8 mouse cellular contexts compared by ENCODE assay signal in the genomic region with DNA sequence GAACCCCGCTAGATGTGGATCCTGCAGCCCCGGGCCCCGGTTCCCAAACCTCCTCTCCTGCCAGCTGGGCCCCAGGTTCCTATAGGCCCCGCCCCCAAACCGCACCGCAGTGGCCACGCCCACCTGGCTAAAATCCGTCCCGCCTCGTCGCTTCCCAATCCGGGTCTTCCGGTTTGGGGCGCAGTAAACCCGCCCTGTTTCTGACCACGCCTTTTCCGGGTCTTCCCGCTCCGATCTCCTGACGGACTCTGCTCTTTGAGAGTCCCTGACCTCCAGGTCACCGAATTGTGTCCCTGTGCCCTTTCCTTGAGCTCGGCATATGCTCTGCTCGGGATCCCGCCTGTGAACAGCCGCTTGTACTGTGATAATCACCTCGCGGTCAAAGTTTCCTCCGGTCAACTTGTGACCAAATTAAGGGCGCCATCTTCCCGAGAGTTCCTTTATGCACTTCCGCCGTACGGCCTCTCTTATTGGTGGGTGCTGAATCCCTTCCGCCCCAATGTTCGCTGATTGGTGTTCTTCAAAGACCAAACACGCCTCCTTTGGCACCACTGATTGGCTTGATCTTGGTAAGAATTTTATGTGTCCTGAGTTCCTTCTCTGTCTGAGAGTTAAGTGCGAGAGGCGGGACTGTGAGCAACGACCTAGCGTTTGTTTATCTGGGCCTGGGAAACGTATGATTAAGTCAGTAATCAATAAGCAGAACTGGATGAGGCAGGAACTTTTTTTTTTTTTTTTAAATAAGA. TPM values are rescaled to one million over a fixed set of nuclear protein-coding genes. Genes with fewer than 3 reads are reported as not detected.
DNase-seq lines count a peak whose midpoint lies in the region; ATAC-seq lines count a peak whose summit lies in the region.

TSS of gene Mospd3 (minus strand) at position 440 of the 746 bp plus-strand sequence.

- DNase-seq in adrenal gland, adult (ENCODE audit: inconsistent age in 2 of 2, low spot score in 1 of 2): peak; percentile 97 to 99
- peak; percentile 99 for DNase-seq in embryo, embryonic 10.5 days (ENCODE audit: low spot score)
- peak; percentile 95 for DNase-seq in gastrocnemius, postnatal 14 days
- DNase-seq in left cerebral cortex, postnatal 10 days (ENCODE audit: extremely low spot score in 1 of 2, low spot score in 2 of 2): peak; percentile 95 to 96
- peak; percentile 95 for DNase-seq in right cerebral cortex, postnatal 25 days
- DNase-seq in urinary bladder, postnatal 4 days (ENCODE audit: low spot score in 2 of 2): peak; percentile 93 to 97

- intact Hi-C loops in gastrocnemius, postnatal 14 days (cut with DNase I; ENCODE audit: low total_unique reads): no loop called here
- intact Hi-C loops in left cerebral cortex, postnatal 10 days (cut with DNase I): no loop called here

- ATAC-seq in inflammation-experienced regulatory T-cells, adult 6 months: peak; percentile 93
- ATAC-seq in megakaryocyte-erythroid progenitor cell, adult 5-6 weeks (replicated peaks; ENCODE audit: low FRiP score, low TSS enrichment, poor library complexity, severe bottlenecking): peak; percentile 83

RNA-seq across cellular contexts. Expression of gene Mospd3, which starts in this region (rescaled TPM):
- total RNA-seq in gastrocnemius, postnatal 14 days (2021): 10 to 100 TPM; 15.3 to 18.1 TPM
- polyA plus RNA-seq in inflammation-experienced regulatory T-cells, adult 6 months (2017; shearing (Covaris generic)): 10 to 100 TPM; 24.5 to 34.8 (median 31.0) TPM
- 10 to 100 TPM; 38.8 to 43.1 TPM for total RNA-seq in left cerebral cortex, postnatal 10 days (2021)
- total RNA-seq in megakaryocyte-erythroid progenitor cell, adult 5-6 weeks (2014; fragmentation: Nextera tagmentation): 258 and 312 TPM in 2 replicates
- 15.8 and 18.8 TPM in 2 replicates for total RNA-seq in megakaryocyte-erythroid progenitor cell, adult 5-6 weeks (2017)

Comparison
In these comparisons a context has a peak if more than half of its experiments do, and no peak if none do; other contexts are left out.
1. Peak in every context shown above with its lines: DNase-seq and ATAC-seq.